Mouse (Mus musculus) MEL (cell line): ENCODE measurements around the gene Trmt2b.

Experiments
- CHD1 ChIP-seq: IDR thresholded peaks from 2 replicates; pipeline ENCODE4 v1.6.1; 2012; ENCODE audit warnings: low read depth, mild to moderate bottlenecking, inconsistent platforms, low read length, improper control_type of control experiment
- KAT2A ChIP-seq: conservative IDR thresholded peaks from 2 replicates; pipeline ENCODE4 v1.6.1; 2012; ENCODE audit warnings: low read depth, low read length, improper control_type of control experiment, inconsistent platforms
- MAX ChIP-seq: IDR thresholded peaks from 2 replicates; pipeline ENCODE4 v1.6.1; 2011; ENCODE audit warnings: low read length, improper control_type of control experiment

DNA sequence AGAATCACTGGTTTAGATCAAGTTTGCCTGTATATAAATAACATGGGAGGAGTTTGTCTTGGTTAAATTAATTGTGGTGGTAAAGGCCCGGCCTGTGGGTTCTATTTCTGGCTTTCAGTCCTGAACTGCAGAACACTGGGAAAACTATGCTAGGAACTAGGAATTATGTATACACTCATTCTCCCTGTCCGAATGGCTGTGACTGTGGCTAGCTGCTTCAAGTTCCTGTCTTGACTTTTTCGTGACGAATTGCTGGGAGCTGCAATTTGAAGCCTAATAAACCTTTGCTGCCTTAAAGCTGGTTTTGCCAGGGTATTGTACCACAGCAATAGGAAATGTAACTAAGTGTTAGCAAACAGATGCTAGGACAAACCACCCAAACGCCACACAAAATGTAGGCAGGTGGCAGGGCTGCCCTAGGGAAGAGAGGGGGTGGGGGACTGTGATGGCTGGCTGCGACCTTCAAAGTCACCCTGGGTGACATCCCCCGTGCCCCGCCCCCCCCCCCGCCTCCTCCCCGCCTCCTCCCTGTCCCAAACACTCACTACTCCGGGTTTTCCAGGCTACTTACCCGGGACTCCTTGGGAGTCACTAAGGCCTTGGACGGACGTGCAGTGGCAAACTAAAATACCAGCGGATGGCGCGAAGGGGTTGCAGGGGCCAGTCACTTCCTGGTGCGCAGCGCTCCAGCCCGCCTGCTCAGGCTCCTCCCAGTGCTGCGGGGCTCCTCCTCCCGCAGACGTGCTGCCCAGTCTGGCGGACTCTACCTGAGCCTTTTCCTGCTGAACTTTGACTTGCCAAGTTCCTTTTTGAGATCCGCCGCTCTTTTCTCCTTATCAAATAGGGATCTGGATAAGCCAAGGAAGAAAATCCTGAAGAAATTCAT is at the start of gene Trmt2b:
- TF ChIP-seq KAT2A = peak; percentile 46; the same call in 1 of the 2 replicates
- TF ChIP-seq CHD1 = no peak
- peak; percentile 72 for TF ChIP-seq MAX
